Mouse (Mus musculus) MEL (cell line): Measurements from ENCODE around the gene Arhgef7. TPM values are rescaled to one million over a fixed set of nuclear protein-coding genes. Genes with fewer than 3 reads are reported as not detected.

Source experiments
- DNase-seq: peaks from one replicate; pipeline ENCODE4 v3.0.0; 2011; ENCODE audit warnings: low read depth, low spot score
- H3K27ac ChIP-seq: 2 replicates; pipeline ENCODE4 v1.5.1; 2012; ENCODE audit warnings: low read depth, mild to moderate bottlenecking, control low read depth, low read length, moderate library complexity; ENCODE audit not compliant: control insufficient read depth
- H3K27me3 ChIP-seq, 2 experiments: fragments of 150-350 bp in 1 of 2; sonication (generic) in 1 of 2; 2 replicates each; pipeline ENCODE4 v1.6.1; 2012; ENCODE audit warnings: low read length in 2 of 2, mild to moderate bottlenecking in 2 of 2, improper control_type of control experiment in 1 of 2, moderate library complexity in 1 of 2; ENCODE audit not compliant: insufficient read depth in 2 of 2, control insufficient read depth in 1 of 2
- H3K36me3 ChIP-seq, 2 experiments: 2 replicates each; pipeline ENCODE4 v1.6.1; 2012 to 2014; ENCODE audit warnings: low read length in 2 of 2, improper control_type of control experiment in 1 of 2, inconsistent platforms in 1 of 2, mild to moderate bottlenecking in 1 of 2; ENCODE audit not compliant: insufficient read depth in 2 of 2, control insufficient read depth in 1 of 2
- H3K4me1 ChIP-seq, 2 experiments: fragments of 150-350 bp in 1 of 2; sonication (generic) in 1 of 2; 2 replicates each; pipeline ENCODE4 v1.6.1; 2012; ENCODE audit warnings: low read length in 2 of 2, improper control_type of control experiment in 1 of 2, mild to moderate bottlenecking in 1 of 2; ENCODE audit not compliant: insufficient read depth in 2 of 2, control insufficient read depth in 1 of 2
- H3K4me3 ChIP-seq, 2 experiments: fragments of 150-350 bp in 1 of 2; sonication (generic) in 1 of 2; 2 replicates each; pipeline ENCODE4 v1.5.1; 2012; ENCODE audit warnings: low read depth in 2 of 2, low read length in 2 of 2, mild to moderate bottlenecking in 2 of 2, moderate library complexity in 2 of 2, control low read depth in 1 of 2, improper control_type of control experiment in 1 of 2; ENCODE audit not compliant: control insufficient read depth in 1 of 2, insufficient read depth in 1 of 2
- H3K79me2 ChIP-seq: 2 replicates; pipeline ENCODE4 v1.6.1; 2012; ENCODE audit warnings: mild to moderate bottlenecking, low read length, moderate library complexity; ENCODE audit not compliant: control insufficient read depth, poor library complexity, insufficient read depth
- H3K9ac ChIP-seq: 2 replicates; pipeline ENCODE4 v1.6.1; 2012; ENCODE audit warnings: low read depth, mild to moderate bottlenecking, control low read depth, low read length, moderate library complexity; ENCODE audit not compliant: control insufficient read depth, poor library complexity, severe bottlenecking
- H3K9me3 ChIP-seq: fragments of 150-350 bp; sonication (generic); replicated peaks from 2 replicates; pipeline ENCODE4 v1.6.1; 2012; ENCODE audit warnings: mild to moderate bottlenecking, low read length, improper control_type of control experiment, moderate library complexity; ENCODE audit not compliant: insufficient read depth
- BHLHE40 ChIP-seq: IDR thresholded peaks from 2 replicates; pipeline ENCODE4 v1.6.1; 2012; ENCODE audit warnings: low read depth, mild to moderate bottlenecking, inconsistent platforms, low read length, improper control_type of control experiment, borderline replicate concordance
- CHD1 ChIP-seq: IDR thresholded peaks from 2 replicates; pipeline ENCODE4 v1.6.1; 2012; ENCODE audit warnings: low read depth, mild to moderate bottlenecking, inconsistent platforms, low read length, improper control_type of control experiment
- ETS1 ChIP-seq: IDR thresholded peaks from 2 replicates; pipeline ENCODE4 v1.6.1; 2012; ENCODE audit warnings: low read depth, mild to moderate bottlenecking, inconsistent platforms, low read length, improper control_type of control experiment, moderate library complexity
- GABPA ChIP-seq: IDR thresholded peaks from 2 replicates; pipeline ENCODE4 v1.6.1; 2012; ENCODE audit warnings: low read depth, mild to moderate bottlenecking, inconsistent platforms, low read length, improper control_type of control experiment, moderate library complexity
- HCFC1 ChIP-seq: IDR thresholded peaks from 2 replicates; pipeline ENCODE4 v1.6.1; 2012; ENCODE audit warnings: low read depth, mild to moderate bottlenecking, inconsistent platforms, low read length, improper control_type of control experiment, moderate library complexity
- KAT2A ChIP-seq: conservative IDR thresholded peaks from 2 replicates; pipeline ENCODE4 v1.6.1; 2012; ENCODE audit warnings: low read depth, low read length, improper control_type of control experiment, inconsistent platforms
- MAFK ChIP-seq: IDR thresholded peaks from 2 replicates; pipeline ENCODE4 v1.6.1; 2011; ENCODE audit warnings: low read depth, mild to moderate bottlenecking, low read length, improper control_type of control experiment, borderline replicate concordance
- MAX ChIP-seq: IDR thresholded peaks from 2 replicates; pipeline ENCODE4 v1.6.1; 2011; ENCODE audit warnings: low read length, improper control_type of control experiment
- MAZ ChIP-seq: IDR thresholded peaks from 2 replicates; pipeline ENCODE4 v1.6.1; 2012; ENCODE audit warnings: low read depth, mild to moderate bottlenecking, inconsistent platforms, low read length, improper control_type of control experiment
- MXI1 ChIP-seq: IDR thresholded peaks from 2 replicates; pipeline ENCODE4 v1.6.1; 2011; ENCODE audit warnings: mild to moderate bottlenecking, low read depth, low read length, improper control_type of control experiment
- MYB ChIP-seq: IDR thresholded peaks from 2 replicates; pipeline ENCODE4 v1.6.1; 2011; ENCODE audit warnings: mild to moderate bottlenecking, low read depth, low read length, improper control_type of control experiment
- MYC ChIP-seq: IDR thresholded peaks from 2 replicates; pipeline ENCODE4 v1.6.1; 2011; ENCODE audit warnings: low read depth, mild to moderate bottlenecking, low read length, improper control_type of control experiment, moderate library complexity
- NELFE ChIP-seq: IDR thresholded peaks from 2 replicates; pipeline ENCODE4 v1.6.1; 2011; ENCODE audit warnings: low read depth, low read length, improper control_type of control experiment
- POLR2A ChIP-seq, 2 experiments: IDR thresholded peaks; 2 replicates each; pipeline ENCODE4 v1.6.1; 2011 to 2012; ENCODE audit warnings: low read length in 2 of 2, mild to moderate bottlenecking in 2 of 2, control low read depth in 1 of 2, improper control_type of control experiment in 1 of 2, low read depth in 1 of 2, moderate library complexity in 1 of 2; ENCODE audit not compliant: control insufficient read depth in 1 of 2, insufficient read depth in 1 of 2, poor library complexity in 1 of 2
- RAD21 ChIP-seq: IDR thresholded peaks from 2 replicates; pipeline ENCODE4 v1.6.1; 2011; ENCODE audit warnings: mild to moderate bottlenecking, low read depth, low read length, improper control_type of control experiment
- RCOR1 ChIP-seq: IDR thresholded peaks from 2 replicates; pipeline ENCODE4 v1.6.1; 2012; ENCODE audit warnings: low read depth, mild to moderate bottlenecking, inconsistent platforms, low read length, improper control_type of control experiment
- SMC3 ChIP-seq: IDR thresholded peaks from 2 replicates; pipeline ENCODE4 v1.6.1; 2011; ENCODE audit warnings: low read depth, low read length, improper control_type of control experiment
- USF1 ChIP-seq: IDR thresholded peaks from 2 replicates; pipeline ENCODE4 v1.6.1; 2014; ENCODE audit warnings: low read depth, mild to moderate bottlenecking, inconsistent platforms, low read length, improper control_type of control experiment, moderate library complexity
- USF2 ChIP-seq, 2 experiments: IDR thresholded peaks; 2 replicates each; pipeline ENCODE4 v1.6.1; 2011 to 2012; ENCODE audit warnings: improper control_type of control experiment in 2 of 2, low read length in 2 of 2, borderline replicate concordance in 1 of 2, inconsistent platforms in 1 of 2, low read depth in 1 of 2, mild to moderate bottlenecking in 1 of 2; ENCODE audit not compliant: insufficient read depth in 1 of 2
- ZC3H11A ChIP-seq: IDR thresholded peaks from 2 replicates; pipeline ENCODE4 v1.6.1; 2012; ENCODE audit warnings: low read depth, mild to moderate bottlenecking, inconsistent platforms, low read length, improper control_type of control experiment
- ZMIZ1 ChIP-seq: IDR thresholded peaks from 2 replicates; pipeline ENCODE4 v1.6.1; 2012; ENCODE audit warnings: low read depth, mild to moderate bottlenecking, inconsistent platforms, low read length, improper control_type of control experiment, moderate library complexity
- ZNF384 ChIP-seq: IDR thresholded peaks from 2 replicates; pipeline ENCODE4 v1.6.1; 2012; ENCODE audit warnings: low read depth, mild to moderate bottlenecking, inconsistent platforms, low read length, improper control_type of control experiment
- polyA plus RNA-seq, 2 experiments: library from polyadenylated mRNA; stranded (reverse) in 1 of 2; unstranded in 1 of 2; fragments of >175 nt in 1 of 2; fragments of >200 nt in 1 of 2; gene quantifications; 2 replicates each; pipeline versions ENCODE4 v1.2.1 to v1.2.4; 2012; ENCODE audit warnings: low replicate concordance in 2 of 2, low read depth in 1 of 2; ENCODE audit not compliant: insufficient read length in 2 of 2, insufficient read depth in 1 of 2, missing spikeins in 1 of 2
- total RNA-seq: library from RNA; depleted of rRNA; stranded (reverse); fragments of 300-350 nt; gene quantifications from 2 replicates; pipeline ENCODE4 v1.2.3, GENCODE M21; 2012

Gene Arhgef7
- total and polyA plus RNA-seq, 3 experiments = 21.0 to 36.8 TPM; not detected in 1

- no peak for DNase-seq
- Histone ChIP-seq H3K4me3 (no peak overlapping the region), H3K79me2 (no peaks in the 10 kb centered on the region), H3K27me3 (no peaks in the 10 kb centered on the region), H3K36me3 (peaks cover 0 to 3% of the 10 kb centered on the region in 2 experiments; a peak in 2 of 4 replicates), H3K27ac (no peak overlapping the region), H3K4me1 (no peaks in the 10 kb centered on the region), H3K9me3 (no peaks in the 10 kb centered on the region), H3K9ac (no peak overlapping the region)
- TF ChIP-seq HCFC1 (no peak), USF2 (IDR thresholded peaks at IDR 0.05; ENCODE audit: borderline replicate concordance in 1 of 2, insufficient read depth in 1 of 2, low read depth in 1 of 2, low read length in 2 of 2) (no peak), MAFK (no peak), POLR2A (IDR thresholded peaks at IDR 0.05; ENCODE audit: control insufficient read depth in 1 of 2, insufficient read depth in 1 of 2, low read depth in 1 of 2, low read length in 2 of 2, poor library complexity in 1 of 2) (no peak), MYB (no peak), ZNF384 (no peak), NELFE (no peak)
Observed at GRCm38 (mm10) chr8:11804914-11805313, 77.4 kb downstream of the Arhgef7 start.

GRCm38 (mm10) chr8:11806252-11806651 lies 78.7 kb downstream of the Arhgef7 start:
- peaks cover 0 to 3% of the 10 kb centered on the region in 2 experiments; a peak in 2 of 4 replicates for H3K36me3 ChIP-seq
- no peak overlapping the region for H3K27ac ChIP-seq
- H3K4me1 ChIP-seq = no peaks in the 10 kb centered on the region
- no peak overlapping the region for H3K9ac ChIP-seq
- H3K4me3 ChIP-seq = no peak overlapping the region
- no peaks in the 10 kb centered on the region for H3K27me3 ChIP-seq
- H3K9me3 ChIP-seq = no peaks in the 10 kb centered on the region
- H3K79me2 ChIP-seq = no peaks in the 10 kb centered on the region
- no peak for TF ChIP-seq BHLHE40
- no peak for TF ChIP-seq CHD1
- TF ChIP-seq ZC3H11A = no peak
- no peak for TF ChIP-seq SMC3
- TF ChIP-seq MAZ = no peak
- TF ChIP-seq KAT2A = no peak
- TF ChIP-seq MYC = no peak
- TF ChIP-seq ETS1 = no peak
- TF ChIP-seq MXI1 = no peak
- no peak for TF ChIP-seq RCOR1
- TF ChIP-seq ZNF384 = no peak
- no peak for TF ChIP-seq ZMIZ1
- no peak for TF ChIP-seq RAD21
- no peak for TF ChIP-seq POLR2A (IDR thresholded peaks at IDR 0.05; ENCODE audit: control insufficient read depth in 1 of 2, insufficient read depth in 1 of 2, low read depth in 1 of 2, low read length in 2 of 2, poor library complexity in 1 of 2)
- no peak for TF ChIP-seq USF1
- TF ChIP-seq MAX = no peak
- TF ChIP-seq NELFE = no peak
- no peak for TF ChIP-seq GABPA
- no peak for DNase-seq
